Mouse (Mus musculus) kidney, embryonic 14.5 days (tissue): ENCODE measurements around the gene Kpnb1. TPM values are rescaled to one million over a fixed set of nuclear protein-coding genes. Genes with fewer than 3 reads are reported as not detected.

Experiments
- ATAC-seq: fragments of 200-750 bp; cut with Nextera tagmentation; 2 replicates; pipeline ENCODE4 v1.8.0; 2017; ENCODE audit warnings: moderate number of reproducible peaks, mild to moderate bottlenecking, moderate TSS enrichment, moderate library complexity; ENCODE audit not compliant: low FRiP score, low TSS enrichment
- H3K27ac ChIP-seq: fragments of 300-500 bp; sonication (generic); 2 replicates; pipeline ENCODE4 v1.5.1; 2014; ENCODE audit warnings: low read depth, mild to moderate bottlenecking, low read length, moderate library complexity, mixed read lengths
- H3K27me3 ChIP-seq: fragments of 300-500 bp; sonication (generic); 2 replicates; pipeline ENCODE4 v1.6.1; 2014; ENCODE audit warnings: mild to moderate bottlenecking, low read length; ENCODE audit not compliant: control insufficient read depth, insufficient read depth
- H3K36me3 ChIP-seq: fragments of 300-500 bp; sonication (generic); 2 replicates; pipeline ENCODE4 v1.6.1; 2014; ENCODE audit warnings: low read length, mixed read lengths; ENCODE audit not compliant: control insufficient read depth, insufficient read depth
- H3K4me1 ChIP-seq: fragments of 300-500 bp; sonication (generic); 2 replicates; pipeline ENCODE4 v1.6.1; 2014; ENCODE audit warnings: low read length, mixed read lengths; ENCODE audit not compliant: control insufficient read depth, insufficient read depth
- H3K4me2 ChIP-seq: fragments of 300-500 bp; sonication (generic); replicated peaks from 2 replicates; pipeline ENCODE4 v1.6.1; 2014; ENCODE audit warnings: low read depth, mild to moderate bottlenecking, low read length
- H3K4me3 ChIP-seq: fragments of 300-500 bp; sonication (generic); 2 replicates; pipeline ENCODE4 v1.5.1; 2014; ENCODE audit warnings: mild to moderate bottlenecking, low read length
- H3K9ac ChIP-seq: fragments of 300-500 bp; sonication (generic); 2 replicates; pipeline ENCODE4 v1.6.1; 2014; ENCODE audit warnings: low read depth, mild to moderate bottlenecking, low read length, moderate library complexity
- H3K9me3 ChIP-seq: fragments of 300-500 bp; sonication (generic); 2 replicates; pipeline ENCODE4 v1.6.1; 2016; ENCODE audit warnings: low read length; ENCODE audit not compliant: control insufficient read depth
- WGBS: fragments of 180-500 bp; shearing (Covaris S2); extraction: QIAGEN DNeasy Blood & Tissue Kit; methylation state at CpG from one replicate; pipeline ENCODE4 v1.1.7; 2014; 5-methylcytosine and 5-hydroxymethylcytosine counted together
- polyA plus RNA-seq: library from polyadenylated mRNA; unstranded; fragments of >200 nt; fragmentation: Nextera tagmentation; extraction: Ambion mirVana; gene quantifications from 2 replicates; pipeline ENCODE4 v1.2.1, GENCODE M21; 2014

Gene Kpnb1
- polyA plus RNA-seq, 1 experiment from 2014 or later = 84.3 TPM

- no peaks in the 10 kb centered on the region; the same call in 1 of the 2 replicates for H3K4me1 ChIP-seq
- 0 out of 2 replicates have a peak overlapping the region, but pooled peaks have one; percentile 48 for H3K9ac ChIP-seq
- no peak for ATAC-seq
- no peak overlapping the region for H3K27ac ChIP-seq
- 14% methylated on average over 19 of the region's 19 CpGs for WGBS
- H3K4me2 ChIP-seq = peak overlapping the region; percentile 87
- peak overlapping the region; percentile 47 for H3K4me3 ChIP-seq
- H3K36me3 ChIP-seq = no peaks in the 10 kb centered on the region
- H3K27me3 ChIP-seq = no peaks in the 10 kb centered on the region
- no peaks in the 10 kb centered on the region for H3K9me3 ChIP-seq
Measured at GRCm38 (mm10) chr11:97127470-97128223, 60.0 kb downstream of the Kpnb1 start.

GRCm38 (mm10) chr11:97126645-97127468 is 60.8 kb downstream of the Kpnb1 start:
- Histone ChIP-seq H3K9ac (peak overlapping the region; percentile 48), H3K9me3 (no peaks in the 10 kb centered on the region), H3K4me2 (peak overlapping the region; percentile 87), H3K4me1 (no peaks in the 10 kb centered on the region; the same call in 1 of the 2 replicates), H3K27ac (no peak overlapping the region), H3K36me3 (no peaks in the 10 kb centered on the region), H3K4me3 (peak overlapping the region; percentile 47), H3K27me3 (no peaks in the 10 kb centered on the region)
- 0 out of 2 replicates have a peak, but pooled peaks have one; percentile 66 for ATAC-seq
- WGBS = 4% methylated on average over 32 of the region's 32 CpGs

GRCm38 (mm10) chr11:97124266-97125036 is 63.2 kb downstream of the Kpnb1 start:
- H3K4me1 ChIP-seq = no peaks in the 10 kb centered on the region; the same call in 1 of the 2 replicates
- 65% methylated on average over 10 of the region's 10 CpGs for WGBS

GRCm38 (mm10) chr11:97123282-97123890 is 64.3 kb downstream of the Kpnb1 start:
- H3K4me2 ChIP-seq = no peak overlapping the region
- H3K9me3 ChIP-seq = no peaks in the 10 kb centered on the region
- whole genome bisulfite sequencing = 20% methylated on average over 11 of the region's 11 CpGs
- no peak overlapping the region for H3K9ac ChIP-seq
- H3K27ac ChIP-seq = no peak overlapping the region
- no peak for ATAC-seq
- H3K4me3 ChIP-seq = no peak overlapping the region
- no peaks in the 10 kb centered on the region; the same call in 1 of the 2 replicates for H3K4me1 ChIP-seq
- H3K27me3 ChIP-seq = peaks cover 3% of the 10 kb centered on the region; the same call in 1 of the 2 replicates
- no peaks in the 10 kb centered on the region for H3K36me3 ChIP-seq

More at GRCm38 (mm10) chr11:97124266-97125036, 63.2 kb downstream of the Kpnb1 start:
- Histone ChIP-seq H3K36me3 (no peaks in the 10 kb centered on the region), H3K9ac (no peak overlapping the region), H3K27me3 (no peaks in the 10 kb centered on the region), H3K9me3 (no peaks in the 10 kb centered on the region), H3K27ac (no peak overlapping the region), H3K4me2 (no peak overlapping the region), H3K4me3 (no peak overlapping the region)
- no peak for ATAC-seq

- peaks cover under 1% of the 10 kb centered on the region; the same call in 1 of the 2 replicates for H3K4me1 ChIP-seq
Measured at GRCm38 (mm10) chr11:97120641-97121040, 67.0 kb downstream of the Kpnb1 start.

GRCm38 (mm10) chr11:97120221-97120620 is 67.5 kb downstream of the Kpnb1 start:
- ATAC-seq = no peak
- no peak overlapping the region for H3K27ac ChIP-seq
- H3K4me2 ChIP-seq = no peak overlapping the region
- H3K4me1 ChIP-seq = peaks cover 5% of the 10 kb centered on the region; the same call in 1 of the 2 replicates
- H3K4me3 ChIP-seq = no peak overlapping the region
- H3K9ac ChIP-seq = no peak overlapping the region
- WGBS = 33% methylated on average over 10 of the region's 10 CpGs
- H3K9me3 ChIP-seq = no peaks in the 10 kb centered on the region
- H3K27me3 ChIP-seq = peaks cover 25% of the 10 kb centered on the region
- H3K36me3 ChIP-seq = no peaks in the 10 kb centered on the region

More at GRCm38 (mm10) chr11:97120641-97121040, 67.0 kb downstream of the Kpnb1 start:
- no peak overlapping the region for H3K27ac ChIP-seq
- ATAC-seq = no peak
- no peak overlapping the region for H3K4me2 ChIP-seq
- H3K9me3 ChIP-seq = no peaks in the 10 kb centered on the region
- peaks cover 21% of the 10 kb centered on the region for H3K27me3 ChIP-seq
- H3K9ac ChIP-seq = no peak overlapping the region
- WGBS = 57% methylated on average over 3 of the region's 3 CpGs
- no peaks in the 10 kb centered on the region for H3K36me3 ChIP-seq
- H3K4me3 ChIP-seq = no peak overlapping the region

GRCm38 (mm10) chr11:97115797-97116196 is 71.9 kb downstream of the Kpnb1 start:
- Histone ChIP-seq H3K27ac (no peak overlapping the region), H3K9ac (no peak overlapping the region), H3K4me1 (peaks cover 14% of the 10 kb centered on the region; the same call in 1 of the 2 replicates), H3K27me3 (peaks cover 53% of the 10 kb centered on the region), H3K36me3 (no peaks in the 10 kb centered on the region), H3K4me2 (no peak overlapping the region), H3K4me3 (peak overlapping the region; percentile 44; the same call in 1 of the 2 replicates), H3K9me3 (no peaks in the 10 kb centered on the region)
- ATAC-seq = no peak
- WGBS = 6% methylated on average over 11 of the region's 11 CpGs
